10 mouse cellular contexts compared by ENCODE assay signal in genomic region chr6:97617774-97618173, GRCm38 (mm10). TPM values are rescaled to one million over a fixed set of nuclear protein-coding genes. Genes with fewer than 3 reads are reported as not detected.
DNase-seq lines count a peak whose midpoint lies in the region; ATAC-seq and TF ChIP-seq lines count a peak whose summit lies in the region.
"Had no signal": no experiment of that assay in that cellular context is flagged by ENCODE, and none has a peak within 500 bp of the region (broad histone marks: within the 10 kb centered on the region; RNA-seq: fewer than 3 reads in every experiment).

No protein-coding gene starts in this region.

- no peak overlapping the region; the same call in 1 of the 2 replicates for H3K27ac ChIP-seq in left cerebral cortex, adult 2 months
- no peak overlapping the region for H3K27ac ChIP-seq in forebrain, embryonic 11.5 days (ENCODE audit: low read depth, low read length)
- H3K27ac ChIP-seq in intestine, postnatal 0 days (ENCODE audit: low read depth, low read length): no peak overlapping the region
- H3K27ac ChIP-seq in neural tube, embryonic 13.5 days (replicated peaks): peak overlapping the region; percentile 97

- no peaks in the 10 kb centered on the region; the same call in 1 of the 2 replicates for H3K4me1 ChIP-seq in forebrain, embryonic 11.5 days (replicated peaks; ENCODE audit: control insufficient read depth, insufficient read depth, low read length)
- no peaks in the 10 kb centered on the region; the same call in 1 of the 2 replicates for H3K4me1 ChIP-seq in intestine, postnatal 0 days (replicated peaks; ENCODE audit: control insufficient read depth, insufficient read depth, low read length)
- H3K4me1 ChIP-seq in neural tube, embryonic 13.5 days (replicated peaks): peaks cover 45% of the 10 kb centered on the region

- no peak for ATAC-seq in forebrain, embryonic 11.5 days (replicated peaks; ENCODE audit: low FRiP score)
- no peak for ATAC-seq in intestine, postnatal 0 days
- no peak for ATAC-seq in neural tube, embryonic 13.5 days (ENCODE audit: low read depth)
- ATAC-seq in activated CD4-positive, CD25-positive, alpha-beta regulatory T cell, adult 4 months: no peak
- ATAC-seq: Patski had no signal

- DNase-seq in left cerebral cortex, adult 2 months (ENCODE audit: extremely low spot score in 1 of 2, low spot score in 2 of 2): no peak
- no peak for DNase-seq in left cerebral cortex, postnatal 36 days (ENCODE audit: low spot score in 2 of 2)
- no peak for DNase-seq in forebrain, embryonic 11.5 days (ENCODE audit: low spot score)
- no peak for DNase-seq in thymus, postnatal 0 days (ENCODE audit: low spot score)
- DNase-seq in kidney, adult 18-20 months: no peak
- DNase-seq: thymus, postnatal 25 days had no signal

- peak overlapping the region; percentile 74 for H3K9ac ChIP-seq in forebrain, embryonic 11.5 days (ENCODE audit: low read length)
- H3K9ac ChIP-seq in intestine, postnatal 0 days (ENCODE audit: low read depth, low read length): 0 out of 2 replicates have a peak overlapping the region, but pooled peaks have one; percentile 37
- peak overlapping the region; percentile 88 for H3K9ac ChIP-seq in neural tube, embryonic 13.5 days

- no peaks in the 10 kb centered on the region for H3K9me3 ChIP-seq in forebrain, embryonic 11.5 days (ENCODE audit: control insufficient read depth, low read length)
- H3K9me3 ChIP-seq in intestine, postnatal 0 days (ENCODE audit: control insufficient read depth): no peaks in the 10 kb centered on the region
- no peaks in the 10 kb centered on the region for H3K9me3 ChIP-seq in neural tube, embryonic 13.5 days

- no peak for TF ChIP-seq CTCF in left cerebral cortex, adult 2 months (IDR thresholded peaks at IDR 0.05)
- no peak for TF ChIP-seq CTCF in intestine, postnatal 0 days (IDR thresholded peaks at IDR 0.05; ENCODE audit: low read depth)

- peak overlapping the region; percentile 87 for H3K4me2 ChIP-seq in forebrain, embryonic 11.5 days (ENCODE audit: low read depth, low read length, severe bottlenecking)
- peak overlapping the region; percentile 86 for H3K4me2 ChIP-seq in intestine, postnatal 0 days (replicated peaks; ENCODE audit: low read depth)
- peak overlapping the region; percentile 75 for H3K4me2 ChIP-seq in neural tube, embryonic 13.5 days

- intact Hi-C loops in left cerebral cortex, adult 2 months (cut with DNase I): loop anchor here (5.0 kb wide), 1 partner anchor 125 kb away; no protein-coding TSS in a partner anchor
- intact Hi-C loops in left cerebral cortex, postnatal 36 days (cut with DNase I): no loop called here

- 27% methylated on average over 7 of the region's 7 CpGs for WGBS in forebrain, embryonic 11.5 days
- WGBS in intestine, postnatal 0 days: 18% methylated on average over 7 of the region's 7 CpGs
- WGBS in neural tube, embryonic 13.5 days: 26% methylated on average over 7 of the region's 7 CpGs

- no peaks in the 10 kb centered on the region for H3K27me3 ChIP-seq in forebrain, embryonic 11.5 days (ENCODE audit: control insufficient read depth, insufficient read depth, low read length)
- H3K27me3 ChIP-seq in intestine, postnatal 0 days (replicated peaks; ENCODE audit: control insufficient read depth, insufficient read depth, low read length): peaks cover 8% of the 10 kb centered on the region; the same call in 1 of the 2 replicates
- no peaks in the 10 kb centered on the region for H3K27me3 ChIP-seq in neural tube, embryonic 13.5 days

- H3K4me3 ChIP-seq in left cerebral cortex, adult 2 months: peak overlapping the region; percentile 54
- H3K4me3 ChIP-seq in forebrain, embryonic 11.5 days (ENCODE audit: low read depth, low read length): peak overlapping the region; percentile 70
- H3K4me3 ChIP-seq in intestine, postnatal 0 days (ENCODE audit: low read depth, low read length): peak overlapping the region; percentile 52
- H3K4me3 ChIP-seq in neural tube, embryonic 13.5 days: peak overlapping the region; percentile 86

- no peaks in the 10 kb centered on the region for H3K36me3 ChIP-seq in forebrain, embryonic 11.5 days (ENCODE audit: control insufficient read depth, insufficient read depth, low read length)
- H3K36me3 ChIP-seq in intestine, postnatal 0 days (ENCODE audit: control insufficient read depth, insufficient read depth): no peaks in the 10 kb centered on the region
- H3K36me3 ChIP-seq in neural tube, embryonic 13.5 days: no peaks in the 10 kb centered on the region

RNA-seq across cellular contexts. Expression of gene Frmd4b, which starts 0.4 kb away (rescaled TPM):
- 10 to 100 TPM; 14.2 to 15.6 TPM for total RNA-seq in left cerebral cortex, adult 2 months (2021)
- total RNA-seq in left cerebral cortex, postnatal 36 days (2021): 10 to 100 TPM; 13.7 to 20.4 TPM
- polyA plus RNA-seq in forebrain, embryonic 11.5 days (2014; fragmentation: Nextera tagmentation; extraction: Ambion mirVana): 35.7 and 38.6 TPM in 2 replicates
- polyA plus RNA-seq in intestine, postnatal 0 days (2015; fragmentation: Nextera tagmentation; extraction: Ambion mirVana): 5.1 and 5.7 TPM in 2 replicates
- polyA plus RNA-seq in neural tube, embryonic 13.5 days (2015; fragmentation: Nextera tagmentation; extraction: Ambion mirVana): 28.7 and 30.9 TPM in 2 replicates
- polyA plus RNA-seq in thymus, postnatal 0 days (2015; fragmentation: Nextera tagmentation; extraction: Ambion mirVana): 6.3 and 7.0 TPM in 2 replicates
- 10 to 100 TPM; 11.3 to 14.1 TPM for polyA plus RNA-seq in activated CD4-positive, CD25-positive, alpha-beta regulatory T cell, adult 4 months (2017; shearing (Covaris generic))

Comparison
In these comparisons a context has a peak if more than half of its experiments do, and no peak if none do; other contexts are left out.
1. H3K9ac ChIP-seq: peak in every context shown above with its lines; median percentile 88 in neural tube, embryonic 13.5 days; 74 in forebrain, embryonic 11.5 days; 37 in intestine, postnatal 0 days.